Mouse (Mus musculus) layer of hippocampus, postnatal 36 days (tissue): ENCODE data around the gene Hmcn1. TPM values are rescaled to one million over a fixed set of nuclear protein-coding genes. Genes with fewer than 3 reads are reported as not detected.

Experiments used
- total RNA-seq, 2 experiments: library from RNA; stranded (reverse); gene quantifications; 2 replicates each; pipeline ENCODE4 v1.2.3; 2021

Gene Hmcn1
- total RNA-seq, 2 experiments from 2014 or later, result 2.2 to 4.2 TPM

Other genes starting within 250 kb of the Hmcn1 start
- gene Gm47985, start 189.1 kb upstream of the Hmcn1 start, total RNA-seq, result not detected
- not detected for gene Gm8947, start 198.9 kb upstream of the Hmcn1 start, total RNA-seq
- gene Gm47995, start 205.0 kb upstream of the Hmcn1 start, total RNA-seq, result not detected
- not detected for gene 3110040M04Rik, start 210.7 kb upstream of the Hmcn1 start, total RNA-seq
- gene Gm47996, start 216.7 kb upstream of the Hmcn1 start, total RNA-seq, result not detected